Mouse (Mus musculus): Measurements from ENCODE around the gene Fbln2.

Fbln2 gene

GRCm38 (mm10) chr6:91192421-91192820, 19.8 kb upstream of the Fbln2 start:
- in situ Hi-C loops (cut with MboI, MseI) = no loop called here

- in situ Hi-C loops (cut with MboI, MseI) = no loop called here
These were observed 19.3 kb upstream of the Fbln2 start for GRCm38 (mm10) chr6:91192851-91193545.

- in situ Hi-C loops (cut with MboI, MseI) = no loop called here
These were observed 13.8 kb upstream of the Fbln2 start for GRCm38 (mm10) chr6:91198456-91198855.

GRCm38 (mm10) chr6:91200429-91201188, 11.6 kb upstream of the Fbln2 start:
- in situ Hi-C loops (cut with MboI, MseI) = no loop called here

GRCm38 (mm10) chr6:91201881-91202341, 10.3 kb upstream of the Fbln2 start:
- in situ Hi-C loops (cut with MboI, MseI) = no loop called here

- in situ Hi-C loops (cut with MboI, MseI) = no loop called here
These were observed 9.7 kb upstream of the Fbln2 start for GRCm38 (mm10) chr6:91202571-91202970.

GRCm38 (mm10) chr6:91205346-91205745, 6.9 kb upstream of the Fbln2 start:
- in situ Hi-C loops (cut with MboI, MseI) = no loop called here

- in situ Hi-C loops (cut with MboI, MseI) = no loop called here
These were observed 6.5 kb upstream of the Fbln2 start for GRCm38 (mm10) chr6:91205791-91206190.

- in situ Hi-C loops (cut with MboI, MseI) = no loop called here
These were observed 4.8 kb upstream of the Fbln2 start for GRCm38 (mm10) chr6:91207491-91207890.

GRCm38 (mm10) chr6:91209780-91210179, 2.5 kb upstream of the Fbln2 start:
- in situ Hi-C loops (cut with MboI, MseI) = no loop called here

GRCm38 (mm10) chr6:91210852-91211251, 1.4 kb upstream of the Fbln2 start:
- in situ Hi-C loops (cut with MboI, MseI) = no loop called here

GRCm38 (mm10) chr6:91212571-91212970, 316 bp downstream of the Fbln2 start:
- in situ Hi-C loops (cut with MboI, MseI) = no loop called here

- in situ Hi-C loops (cut with MboI, MseI) = no loop called here
These were observed 1.3 kb downstream of the Fbln2 start for GRCm38 (mm10) chr6:91213287-91214218.

GRCm38 (mm10) chr6:91215454-91215853, 3.2 kb downstream of the Fbln2 start:
- in situ Hi-C loops (cut with MboI, MseI) = no loop called here

- in situ Hi-C loops (cut with MboI, MseI) = no loop called here
These were observed 6.2 kb downstream of the Fbln2 start for GRCm38 (mm10) chr6:91218445-91218844.

- in situ Hi-C loops (cut with MboI, MseI) = no loop called here
These were observed 6.6 kb downstream of the Fbln2 start for GRCm38 (mm10) chr6:91218871-91219270.

- in situ Hi-C loops (cut with MboI, MseI) = no loop called here
These were observed 7.8 kb downstream of the Fbln2 start for GRCm38 (mm10) chr6:91220062-91220461.

GRCm38 (mm10) chr6:91221094-91221493, 8.8 kb downstream of the Fbln2 start:
- in situ Hi-C loops (cut with MboI, MseI) = no loop called here

- in situ Hi-C loops (cut with MboI, MseI) = no loop called here
These were observed 10.6 kb downstream of the Fbln2 start for GRCm38 (mm10) chr6:91222694-91223346.

- in situ Hi-C loops (cut with MboI, MseI) = no loop called here
These were observed 12.7 kb downstream of the Fbln2 start for GRCm38 (mm10) chr6:91224939-91225338.

- in situ Hi-C loops (cut with MboI, MseI) = no loop called here
These were observed 13.1 kb downstream of the Fbln2 start for GRCm38 (mm10) chr6:91225346-91225745.

All from T-helper 1 cell (primary cell).